8 mouse cellular contexts compared by ENCODE assay signal in the genomic region with DNA sequence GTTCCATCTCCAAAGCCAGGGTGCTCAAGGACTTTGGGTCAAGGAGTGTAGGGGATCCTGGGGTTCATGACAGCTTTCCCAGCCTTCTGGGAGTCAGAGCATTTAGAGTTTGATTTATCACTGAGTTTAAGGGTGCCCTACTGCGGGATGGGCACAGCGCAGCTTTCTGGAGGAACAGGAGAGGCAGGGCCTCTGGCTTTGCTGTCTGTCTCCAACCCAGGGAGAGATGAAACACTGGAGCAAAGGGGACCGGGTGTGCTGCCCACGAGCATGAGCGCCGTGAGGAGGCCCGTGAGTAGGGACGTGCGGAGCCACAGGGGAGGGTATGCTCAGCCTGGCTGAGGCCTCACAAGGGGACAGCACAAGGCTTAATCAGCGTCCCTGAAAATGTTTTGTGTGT.
A peak's percentile ranks its signal among the peaks of the same experiment; 100 is the strongest.
DNase-seq lines count a peak whose midpoint lies in the region; TF ChIP-seq lines count a peak whose summit lies in the region.

No protein-coding gene starts in this region.

- H3K4me2 ChIP-seq in myocyte (ENCODE audit: low read depth): peak overlapping the region; percentile 97

- H3K27ac ChIP-seq in liver, adult 2 months (replicated peaks; ENCODE audit: insufficient read depth, low read depth, low read length): peak overlapping the region; percentile 83
- peak overlapping the region; percentile 96 for H3K27ac ChIP-seq in embryonic fibroblast, embryonic 13.5 days (ENCODE audit: insufficient read depth, low read length)

- H3K9ac ChIP-seq in liver, adult 2 months (ENCODE audit: low read depth, low read length): peak overlapping the region; percentile 75

- peaks cover 40% of the 10 kb centered on the region for H3K4me1 ChIP-seq in liver, adult 2 months (ENCODE audit: control insufficient read depth, insufficient read depth, low read length)
- H3K4me1 ChIP-seq in embryonic fibroblast, embryonic 13.5 days (ENCODE audit: control insufficient read depth, insufficient read depth, low read length): peaks cover 22% of the 10 kb centered on the region

- no peaks in the 10 kb centered on the region for H3K36me3 ChIP-seq in liver, adult 2 months (ENCODE audit: control insufficient read depth, insufficient read depth, low read length)
- H3K36me3 ChIP-seq in myocyte (ENCODE audit: control insufficient read depth, insufficient read depth): no peaks in the 10 kb centered on the region

- H3K79me2 ChIP-seq in liver, adult 2 months (ENCODE audit: control insufficient read depth, insufficient read depth, low read length): no peaks in the 10 kb centered on the region
- H3K79me2 ChIP-seq in myocyte (ENCODE audit: control insufficient read depth, insufficient read depth): peaks cover 29% of the 10 kb centered on the region

- TF ChIP-seq POLR2A in liver, adult 2 months (IDR thresholded peaks at IDR 0.05; ENCODE audit: extremely low read depth, insufficient read depth, low read length): no peak
- TF ChIP-seq POLR2A in embryonic fibroblast, embryonic 13.5 days (IDR thresholded peaks at IDR 0.05; ENCODE audit: low read depth, low read length): no peak
- TF ChIP-seq POLR2A in myocyte (IDR thresholded peaks at IDR 0.05; ENCODE audit: insufficient read length, low read depth): no peak

- H3K4me3 ChIP-seq in liver, adult 2 months (ENCODE audit: insufficient read depth, low read depth, low read length): no peak overlapping the region
- H3K4me3 ChIP-seq in embryonic fibroblast, embryonic 13.5 days (ENCODE audit: insufficient read depth, low read length): no peak overlapping the region
- H3K4me3 ChIP-seq in myocyte: peak overlapping the region; percentile 48

- peak overlapping the region; percentile 23 for H3ac ChIP-seq in myocyte (ENCODE audit: control insufficient read depth, insufficient read length)

- WGBS in liver, adult 2 months: 87% methylated on average over 10 of the region's 10 CpGs

- DNase-seq in adrenal gland, postnatal 14 days: peak; percentile 59
- DNase-seq in adrenal gland, adult 8-10 months: no peak
- no peak for DNase-seq in liver, adult 2 months (ENCODE audit: extremely low read depth, low read depth, low spot score)
- DNase-seq in liver (no peak), adipocyte (ENCODE audit: low spot score) (no peak)
- DNase-seq in yolk sac, embryonic 10.5 days (ENCODE audit: low spot score): no peak

- TF ChIP-seq CTCF in liver, adult 2 months (IDR thresholded peaks at IDR 0.05; ENCODE audit: low read depth, low read length): no peak
- TF ChIP-seq CTCF in embryonic fibroblast, embryonic 13.5 days (IDR thresholded peaks at IDR 0.05; ENCODE audit: borderline replicate concordance, insufficient read depth, low read length): no peak

- no peaks in the 10 kb centered on the region for H3K27me3 ChIP-seq in liver, adult 2 months (ENCODE audit: control insufficient read depth, insufficient read depth, low read length)
- H3K27me3 ChIP-seq in myocyte (ENCODE audit: control insufficient read depth, insufficient read depth, insufficient read length): no peaks in the 10 kb centered on the region

TF ChIP-seq in myocyte, 11 proteins besides CTCF, POLR2A, EP300 and RAD21:
- no peak for TF ChIP-seq TCF3 (IDR thresholded peaks at IDR 0.05; ENCODE audit: insufficient read length, low read depth)
- TF ChIP-seq REST (IDR thresholded peaks at IDR 0.05; ENCODE audit: insufficient read depth, insufficient read length): no peak
- TF ChIP-seq MYOG (IDR thresholded peaks at IDR 0.05; ENCODE audit: control insufficient read depth in 1 of 3, insufficient read depth in 1 of 3, insufficient read length in 2 of 3, low read depth in 2 of 3): no peak
- TF ChIP-seq MYOD1 (IDR thresholded peaks at IDR 0.05; ENCODE audit: control insufficient read depth in 1 of 3, insufficient read length in 2 of 3, low read depth in 2 of 3): no peak
- TF ChIP-seq TCF12 (IDR thresholded peaks at IDR 0.05; ENCODE audit: insufficient read depth, poor library complexity, severe bottlenecking): no peak
- TF ChIP-seq SRF (IDR thresholded peaks at IDR 0.05; ENCODE audit: control insufficient read depth, insufficient read length, low read depth): no peak
- no peak for TF ChIP-seq MAX (IDR thresholded peaks at IDR 0.05; ENCODE audit: low read depth)
- TF ChIP-seq POLR2AphosphoS2 (IDR thresholded peaks at IDR 0.05; ENCODE audit: insufficient read length, low read depth): no peak
- no peak for TF ChIP-seq USF1 (IDR thresholded peaks at IDR 0.05; ENCODE audit: low read depth)
- TF ChIP-seq E2F4 (IDR thresholded peaks at IDR 0.05; ENCODE audit: insufficient read depth): no peak
- no peak for TF ChIP-seq CEBPB (IDR thresholded peaks at IDR 0.05; ENCODE audit: insufficient read depth, poor library complexity, severe bottlenecking)
TF ChIP-seq in myocyte: peak in this region for 0.
